Mouse (Mus musculus) forebrain, embryonic 11.5 days (tissue): ENCODE measurements around the gene Tubg2. TPM values are rescaled to one million over a fixed set of nuclear protein-coding genes. Genes with fewer than 3 reads are reported as not detected.

Experiments used
- ATAC-seq: fragments of 200-750 bp; cut with Nextera tagmentation; replicated peaks from 2 replicates; pipeline ENCODE4 v1.8.0; 2017; ENCODE audit warnings: moderate TSS enrichment; ENCODE audit not compliant: low FRiP score
- DNase-seq: peaks from one replicate; pipeline ENCODE4 v3.0.0-alpha.2; 2017; ENCODE audit warnings: low spot score
- H3K27ac ChIP-seq: fragments of 300-500 bp; sonication (generic); 2 replicates; pipeline ENCODE4 v1.5.1; 2014; ENCODE audit warnings: low read depth, low read length
- H3K27me3 ChIP-seq: fragments of 300-500 bp; sonication (generic); 2 replicates; pipeline ENCODE4 v1.6.1; 2014; ENCODE audit warnings: mild to moderate bottlenecking, low read length, mixed read lengths; ENCODE audit not compliant: control insufficient read depth, insufficient read depth
- H3K36me3 ChIP-seq: fragments of 300-500 bp; sonication (generic); 2 replicates; pipeline ENCODE4 v1.6.1; 2014; ENCODE audit warnings: mild to moderate bottlenecking, low read length, moderate library complexity, mixed read lengths; ENCODE audit not compliant: control insufficient read depth, insufficient read depth
- H3K4me1 ChIP-seq: fragments of 300-500 bp; sonication (generic); replicated peaks from 2 replicates; pipeline ENCODE4 v1.6.1; 2014; ENCODE audit warnings: low read length, mixed read lengths; ENCODE audit not compliant: control insufficient read depth, insufficient read depth
- H3K4me2 ChIP-seq: fragments of 300-500 bp; sonication (generic); 2 replicates; pipeline ENCODE4 v1.6.1; 2014; ENCODE audit warnings: low read depth, mild to moderate bottlenecking, low read length, moderate library complexity, mixed read lengths; ENCODE audit not compliant: severe bottlenecking
- H3K4me3 ChIP-seq: fragments of 300-500 bp; sonication (generic); 2 replicates; pipeline ENCODE4 v1.5.1; 2014; ENCODE audit warnings: low read depth, low read length
- H3K9ac ChIP-seq: fragments of 300-500 bp; sonication (generic); 2 replicates; pipeline ENCODE4 v1.6.1; 2014; ENCODE audit warnings: low read length
- H3K9me3 ChIP-seq: fragments of 300-500 bp; sonication (generic); 2 replicates; pipeline ENCODE4 v1.6.1; 2016; ENCODE audit warnings: low read length, mixed read lengths; ENCODE audit not compliant: control insufficient read depth
- WGBS: fragments of 180-500 bp; shearing (Covaris S2); extraction: QIAGEN DNeasy Blood & Tissue Kit; methylation state at CpG from one replicate; pipeline ENCODE4 v1.1.7; 2014; 5-methylcytosine and 5-hydroxymethylcytosine counted together
- polyA plus RNA-seq: library from polyadenylated mRNA; unstranded; fragments of >200 nt; fragmentation: Nextera tagmentation; extraction: Ambion mirVana; gene quantifications from 2 replicates; pipeline ENCODE4 v1.2.1, GENCODE M21; 2014

Gene Tubg2
- polyA plus RNA-seq, 1 experiment from 2014 or later = 3.9 TPM

- no peaks in the 10 kb centered on the region for H3K9me3 ChIP-seq
- no peak overlapping the region for H3K27ac ChIP-seq
- ATAC-seq (no peak), DNase-seq (no peak)
- WGBS = 38% methylated on average over 14 of the region's 14 CpGs
- H3K4me1 ChIP-seq = peaks cover 20% of the 10 kb centered on the region
- H3K36me3 ChIP-seq = no peaks in the 10 kb centered on the region
- peaks cover 76% of the 10 kb centered on the region for H3K27me3 ChIP-seq
- H3K4me2 ChIP-seq = no peak overlapping the region
- H3K4me3 ChIP-seq = no peak overlapping the region
- no peak overlapping the region for H3K9ac ChIP-seq
Observed at GRCm38 (mm10) chr11:101166357-101166756, 10.7 kb downstream of the Tubg2 start.

GRCm38 (mm10) chr11:101167211-101167962, 11.7 kb downstream of the Tubg2 start:
- no peak for DNase-seq
- no peak for ATAC-seq
- Histone ChIP-seq H3K9ac (no peak overlapping the region), H3K4me3 (no peak overlapping the region), H3K4me1 (peaks cover 25% of the 10 kb centered on the region), H3K9me3 (no peaks in the 10 kb centered on the region), H3K27me3 (peaks cover 77% of the 10 kb centered on the region), H3K36me3 (no peaks in the 10 kb centered on the region), H3K27ac (no peak overlapping the region), H3K4me2 (no peak overlapping the region)
- 44% methylated on average over 19 of the region's 19 CpGs for WGBS

- Histone ChIP-seq H3K4me2 (no peak overlapping the region), H3K4me1 (peaks cover 28% of the 10 kb centered on the region), H3K27me3 (peaks cover 77% of the 10 kb centered on the region), H3K27ac (no peak overlapping the region), H3K9me3 (no peaks in the 10 kb centered on the region), H3K4me3 (no peak overlapping the region), H3K9ac (no peak overlapping the region), H3K36me3 (no peaks in the 10 kb centered on the region)
- DNase-seq (no peak), ATAC-seq (no peak)
- WGBS = 42% methylated on average over 8 of the region's 8 CpGs
Observed at GRCm38 (mm10) chr11:101167963-101168300, 12.2 kb downstream of the Tubg2 start.

- no peak for DNase-seq
- Histone ChIP-seq H3K4me1 (peaks cover 32% of the 10 kb centered on the region), H3K4me2 (no peak overlapping the region), H3K36me3 (no peaks in the 10 kb centered on the region), H3K4me3 (no peak overlapping the region), H3K27ac (no peak overlapping the region), H3K27me3 (peaks cover 77% of the 10 kb centered on the region), H3K9me3 (no peaks in the 10 kb centered on the region), H3K9ac (no peak overlapping the region)
- 61% methylated on average over 18 of the region's 18 CpGs for WGBS
- no peak for ATAC-seq
Observed at GRCm38 (mm10) chr11:101168301-101168980, 12.7 kb downstream of the Tubg2 start.

GRCm38 (mm10) chr11:101169301-101170107, 13.8 kb downstream of the Tubg2 start:
- H3K4me1 ChIP-seq = peaks cover 32% of the 10 kb centered on the region
- no peaks in the 10 kb centered on the region for H3K36me3 ChIP-seq
- H3K9me3 ChIP-seq = no peaks in the 10 kb centered on the region
- peaks cover 74% of the 10 kb centered on the region for H3K27me3 ChIP-seq
- peak overlapping the region; percentile 70 for H3K4me2 ChIP-seq
- peak overlapping the region; percentile 65 for H3K4me3 ChIP-seq
- peak overlapping the region; percentile 21 for H3K9ac ChIP-seq
- no peak for ATAC-seq
- no peak for DNase-seq
- 11% methylated on average over 17 of the region's 17 CpGs for WGBS
- H3K27ac ChIP-seq = no peak overlapping the region

- peak within 1 kb of the TSS; percentile 70 for H3K4me2 ChIP-seq
- H3K36me3 ChIP-seq = no peaks in the 10 kb centered on the region
- peaks cover 74% of the 10 kb centered on the region for H3K27me3 ChIP-seq
- H3K27ac ChIP-seq = no peak within 1 kb of the TSS
- whole genome bisulfite sequencing = under 1% methylated on average over 35 of the region's 35 CpGs
- H3K9ac ChIP-seq = peak within 1 kb of the TSS; percentile 64
- H3K4me3 ChIP-seq = peak within 1 kb of the TSS; percentile 65
- H3K9me3 ChIP-seq = no peaks in the 10 kb centered on the region
- ATAC-seq = no peak
- peaks cover 26% of the 10 kb centered on the region for H3K4me1 ChIP-seq
- DNase-seq = no peak
Observed at GRCm38 (mm10) chr11:101170354-101170810, 14.7 kb downstream of the Tubg2 start, which contains the start of gene Cntnap1. Cntnap1 (plus strand) TSS chr11:101170523.

- Histone ChIP-seq H3K27ac (peak within 1 kb of the TSS; percentile 59; the same call in 1 of the 2 replicates), H3K27me3 (peaks cover 71% of the 10 kb centered on the region), H3K9ac (peak within 1 kb of the TSS; percentile 64), H3K4me1 (peaks cover 26% of the 10 kb centered on the region), H3K36me3 (no peaks in the 10 kb centered on the region), H3K9me3 (no peaks in the 10 kb centered on the region), H3K4me2 (peak within 1 kb of the TSS; percentile 82), H3K4me3 (peak within 1 kb of the TSS; percentile 65)
- peak; percentile 94 for ATAC-seq
- DNase-seq = peak; percentile 98
- under 1% methylated on average over 50 of the region's 50 CpGs for WGBS
Observed at GRCm38 (mm10) chr11:101170811-101171610, 15.3 kb downstream of the Tubg2 start, which contains the start of gene Plekhh3. Plekhh3 (minus strand) TSS chr11:101171351.
